Mouse (Mus musculus) limb, embryonic 11.5 days (tissue): ENCODE results near the gene Hydin. TPM values are rescaled to one million over a fixed set of nuclear protein-coding genes. Genes with fewer than 3 reads are reported as not detected.

Source experiments
- ATAC-seq: fragments of 200-750 bp; cut with Nextera tagmentation; 2 replicates; pipeline ENCODE4 v1.8.0; 2017; ENCODE audit warnings: low read depth; ENCODE audit not compliant: insufficient number of reproducible peaks, low FRiP score, low TSS enrichment
- DNase-seq: peaks from one replicate; pipeline ENCODE4 v3.0.0-alpha.2; 2015; ENCODE audit warnings: low spot score
- H3K27ac ChIP-seq: fragments of 300-500 bp; sonication (generic); replicated peaks from 2 replicates; pipeline ENCODE4 v1.5.1; 2014; ENCODE audit warnings: low read depth, mild to moderate bottlenecking, low read length
- H3K27me3 ChIP-seq: fragments of 300-500 bp; sonication (generic); 2 replicates; pipeline ENCODE4 v1.6.1; 2014; ENCODE audit warnings: mild to moderate bottlenecking, low read length, mixed read lengths; ENCODE audit not compliant: control insufficient read depth, insufficient read depth
- H3K36me3 ChIP-seq: fragments of 300-500 bp; sonication (generic); 2 replicates; pipeline ENCODE4 v1.6.1; 2014; ENCODE audit warnings: mild to moderate bottlenecking, low read length, moderate library complexity, mixed read lengths; ENCODE audit not compliant: control insufficient read depth, insufficient read depth
- H3K4me1 ChIP-seq: fragments of 300-500 bp; sonication (generic); 2 replicates; pipeline ENCODE4 v1.6.1; 2014; ENCODE audit warnings: low read length, mixed read lengths; ENCODE audit not compliant: control insufficient read depth, insufficient read depth
- H3K4me2 ChIP-seq: fragments of 300-500 bp; sonication (generic); 2 replicates; pipeline ENCODE4 v1.6.1; 2014; ENCODE audit warnings: low read depth, mild to moderate bottlenecking, moderate library complexity; ENCODE audit not compliant: severe bottlenecking
- H3K4me3 ChIP-seq: fragments of 300-500 bp; sonication (generic); 2 replicates; pipeline ENCODE4 v1.5.1; 2014; ENCODE audit warnings: low read depth, low read length
- H3K9ac ChIP-seq: fragments of 300-500 bp; sonication (generic); 2 replicates; pipeline ENCODE4 v1.6.1; 2014; ENCODE audit warnings: mild to moderate bottlenecking, low read length
- H3K9me3 ChIP-seq: fragments of 300-500 bp; sonication (generic); 2 replicates; pipeline ENCODE4 v1.6.1; 2016; ENCODE audit warnings: low read length; ENCODE audit not compliant: control insufficient read depth
- WGBS: fragments of 180-500 bp; shearing (Covaris S2); extraction: QIAGEN DNeasy Blood & Tissue Kit; methylation state at CpG from one replicate; pipeline ENCODE4 v1.1.7; 2014; 5-methylcytosine and 5-hydroxymethylcytosine counted together
- polyA plus RNA-seq: library from polyadenylated mRNA; unstranded; fragments of >200 nt; fragmentation: Nextera tagmentation; extraction: Ambion mirVana; gene quantifications from 2 replicates; pipeline ENCODE4 v1.2.1, GENCODE M21; 2014

Gene Hydin
- polyA plus RNA-seq, 1 experiment from 2014 or later: not detected

DNA sequence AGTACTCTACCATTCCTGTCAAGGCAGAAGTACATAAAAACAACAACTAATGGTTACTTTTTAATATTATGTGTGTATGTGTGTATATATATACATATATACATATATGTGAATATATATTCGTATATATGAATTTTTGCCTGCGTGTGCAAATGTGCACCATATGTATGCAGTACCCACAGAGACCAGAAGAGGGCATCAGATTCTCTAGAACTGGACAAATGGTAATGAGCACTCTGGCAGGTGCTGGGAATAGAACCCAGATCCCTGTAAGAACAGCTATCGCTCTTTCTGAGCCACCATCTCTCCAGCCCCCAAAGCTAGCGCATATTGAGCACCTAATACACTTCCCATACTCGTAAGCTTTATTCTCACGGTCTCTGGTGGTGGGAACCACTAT lies 220.9 kb downstream of the Hydin start:
- WGBS: 95% methylated on average over 6 of the region's 6 CpGs
- Histone ChIP-seq H3K36me3 (no peaks in the 10 kb centered on the region), H3K9ac (no peak overlapping the region), H3K27ac (no peak overlapping the region), H3K9me3 (no peaks in the 10 kb centered on the region), H3K27me3 (no peaks in the 10 kb centered on the region), H3K4me1 (no peaks in the 10 kb centered on the region), H3K4me3 (no peak overlapping the region), H3K4me2 (no peak overlapping the region)
- DNase-seq (no peak), ATAC-seq (no peak)

DNA sequence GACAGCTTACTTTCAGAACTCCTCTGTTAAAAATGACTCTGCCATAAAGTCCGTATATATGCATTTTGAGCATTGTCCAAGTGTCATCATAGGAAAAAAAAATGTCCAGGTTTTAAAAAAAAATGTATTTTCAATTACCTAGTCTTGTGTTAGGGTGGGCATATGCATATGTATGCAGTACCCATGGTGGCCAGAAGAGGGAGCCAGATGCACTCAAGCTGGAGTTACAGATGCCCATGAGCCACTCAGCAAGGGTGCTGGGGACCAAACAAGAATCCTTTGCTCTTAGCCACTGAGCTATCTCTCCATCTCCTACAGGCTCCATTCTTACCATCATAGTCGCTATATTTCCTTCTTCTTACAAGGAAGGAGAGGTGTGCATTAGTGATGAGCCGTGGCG lies 222.6 kb downstream of the Hydin start:
- Histone ChIP-seq H3K4me2 (no peak overlapping the region), H3K27me3 (no peaks in the 10 kb centered on the region), H3K27ac (no peak overlapping the region), H3K36me3 (no peaks in the 10 kb centered on the region), H3K4me3 (no peak overlapping the region), H3K9me3 (no peaks in the 10 kb centered on the region), H3K9ac (no peak overlapping the region), H3K4me1 (no peaks in the 10 kb centered on the region)
- ATAC-seq: no peak
- WGBS: 73% methylated on average over 4 of the region's 4 CpGs
- DNase-seq: peak; percentile 47

DNA sequence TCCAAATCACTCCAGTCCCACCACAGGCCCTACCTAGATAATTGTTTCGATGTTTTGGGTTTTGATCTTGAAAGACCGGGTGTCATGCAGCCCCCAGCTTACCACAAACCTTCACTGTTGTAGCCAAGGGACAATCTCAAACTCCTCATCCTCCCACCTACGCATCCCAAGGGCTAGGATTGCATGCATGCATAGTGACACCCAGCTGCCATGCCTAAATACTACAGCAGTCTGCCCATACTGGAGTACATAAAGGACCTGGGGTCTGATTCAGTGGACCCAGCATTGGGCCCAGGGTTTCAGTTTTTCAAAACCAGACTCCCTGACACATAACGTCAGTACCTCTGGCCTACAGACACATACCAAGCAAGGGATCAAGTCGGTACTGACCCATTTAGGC lies 224.3 kb downstream of the Hydin start:
- no peak overlapping the region for H3K4me2 ChIP-seq
- no peaks in the 10 kb centered on the region for H3K4me1 ChIP-seq
- no peak overlapping the region for H3K9ac ChIP-seq
- no peak overlapping the region for H3K4me3 ChIP-seq
- ATAC-seq (no peak), DNase-seq (no peak)
- no peak overlapping the region for H3K27ac ChIP-seq
- WGBS: 90% methylated on average over 5 of the region's 5 CpGs
- H3K36me3 ChIP-seq: no peaks in the 10 kb centered on the region
- no peaks in the 10 kb centered on the region for H3K9me3 ChIP-seq
- no peaks in the 10 kb centered on the region for H3K27me3 ChIP-seq

DNA sequence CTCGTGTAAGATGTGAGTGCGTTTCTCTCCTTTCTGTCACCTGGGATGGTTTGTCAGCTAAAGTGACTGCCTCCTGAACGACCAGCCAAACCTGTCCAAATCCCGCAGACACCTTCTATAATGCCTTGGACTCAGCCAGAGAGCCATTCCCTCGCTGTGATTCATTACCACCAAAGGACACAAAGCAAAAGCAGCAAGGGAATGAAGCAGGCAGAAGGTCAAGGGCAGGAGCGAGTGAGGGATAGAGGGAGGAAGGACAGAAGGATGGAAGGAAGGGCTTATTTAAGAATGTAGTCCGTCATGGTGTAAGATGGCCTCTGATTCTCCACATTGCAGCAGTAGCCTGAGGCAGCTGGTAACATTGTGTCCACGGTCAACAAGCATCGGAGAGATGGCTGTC lies 229.5 kb downstream of the Hydin start:
- H3K9me3 ChIP-seq: no peaks in the 10 kb centered on the region
- 78% methylated on average over 9 of the region's 9 CpGs for WGBS
- no peak overlapping the region for H3K4me3 ChIP-seq
- DNase-seq (no peak), ATAC-seq (no peak)
- no peak overlapping the region for H3K4me2 ChIP-seq
- no peaks in the 10 kb centered on the region for H3K4me1 ChIP-seq
- no peak overlapping the region for H3K9ac ChIP-seq
- no peak overlapping the region for H3K27ac ChIP-seq
- no peaks in the 10 kb centered on the region for H3K27me3 ChIP-seq
- no peaks in the 10 kb centered on the region for H3K36me3 ChIP-seq

DNA sequence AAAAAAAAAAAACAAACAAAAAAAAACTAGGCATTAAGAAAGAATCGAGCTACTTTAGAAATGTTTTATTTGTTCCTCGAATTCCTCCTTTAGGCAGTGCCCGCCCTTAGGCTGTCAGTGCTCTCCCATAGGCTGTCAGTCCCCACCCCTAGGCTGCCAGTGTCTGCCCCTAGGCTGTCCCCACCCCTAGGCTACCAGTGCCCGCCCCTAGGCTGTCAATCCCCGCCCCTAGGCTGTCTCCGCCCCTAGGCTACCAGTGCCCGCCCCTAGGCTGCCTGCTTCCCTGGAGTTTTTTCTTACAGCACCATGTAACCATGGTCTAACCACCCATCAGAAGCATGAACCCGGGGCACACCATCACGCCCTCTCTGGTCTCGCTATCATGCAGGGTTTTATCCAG lies 233.5 kb downstream of the Hydin start:
- WGBS: 19% methylated on average over 10 of the region's 10 CpGs
- no peak overlapping the region for H3K4me3 ChIP-seq

DNA sequence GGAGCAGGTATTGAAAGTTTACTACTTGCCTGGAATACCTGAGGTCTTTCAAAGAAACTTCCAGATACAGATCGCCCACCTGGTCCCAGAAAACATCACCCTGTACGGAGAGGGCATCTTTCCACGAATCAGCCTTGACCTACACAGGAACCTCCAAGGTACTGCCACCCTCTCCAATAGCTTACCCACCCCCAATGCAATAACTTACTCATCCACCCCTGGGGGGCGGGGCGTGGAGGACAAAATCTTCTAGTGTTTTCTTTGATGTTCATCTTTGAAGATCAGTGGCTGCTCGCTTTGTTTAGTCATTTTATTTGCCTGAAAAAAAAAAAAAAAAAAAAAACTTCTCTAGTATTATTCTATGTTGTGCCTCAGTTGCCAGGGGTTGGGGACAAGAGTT lies 233.9 kb downstream of the Hydin start:
- DNase-seq (no peak), ATAC-seq (no peak)
- H3K4me1 ChIP-seq: no peaks in the 10 kb centered on the region
- H3K36me3 ChIP-seq: no peaks in the 10 kb centered on the region
- WGBS: 75% methylated on average over 6 of the region's 6 CpGs
- H3K9me3 ChIP-seq: no peaks in the 10 kb centered on the region
- H3K27me3 ChIP-seq: no peaks in the 10 kb centered on the region
- no peak overlapping the region for H3K4me3 ChIP-seq
- H3K27ac ChIP-seq: no peak overlapping the region
- H3K9ac ChIP-seq: no peak overlapping the region
- H3K4me2 ChIP-seq: no peak overlapping the region

More for the DNA sequence above, 233.5 kb downstream of the Hydin start:
- Histone ChIP-seq H3K27me3 (no peaks in the 10 kb centered on the region), H3K4me1 (no peaks in the 10 kb centered on the region), H3K36me3 (no peaks in the 10 kb centered on the region), H3K4me2 (no peak overlapping the region), H3K27ac (no peak overlapping the region), H3K9ac (no peak overlapping the region), H3K9me3 (no peaks in the 10 kb centered on the region)
- no peak; the same call in 1 of the 2 replicates for ATAC-seq
- peak; percentile 49 for DNase-seq

DNA sequence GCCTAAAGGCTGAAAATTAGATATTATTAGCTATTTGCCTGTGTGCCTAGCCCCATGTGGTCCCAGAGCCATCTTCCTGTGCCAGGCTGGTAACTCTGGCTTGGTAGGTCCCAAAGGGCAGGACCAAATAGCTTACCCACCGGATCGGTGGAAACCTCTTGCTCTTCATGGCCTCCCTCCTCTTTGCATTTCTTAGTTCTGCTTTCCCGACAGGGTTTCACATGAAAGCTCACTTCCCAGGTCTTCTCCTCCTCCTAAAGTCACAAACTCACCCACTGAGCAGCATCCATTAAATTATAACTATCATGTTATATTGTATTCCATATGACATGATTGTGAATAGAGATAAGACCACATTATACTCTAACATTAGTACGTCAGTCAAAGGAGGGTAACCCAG lies 234.6 kb downstream of the Hydin start:
- Histone ChIP-seq H3K4me2 (no peak overlapping the region), H3K27ac (no peak overlapping the region), H3K27me3 (no peaks in the 10 kb centered on the region), H3K9me3 (no peaks in the 10 kb centered on the region), H3K4me3 (no peak overlapping the region), H3K36me3 (no peaks in the 10 kb centered on the region), H3K9ac (no peak overlapping the region), H3K4me1 (no peaks in the 10 kb centered on the region)
- ATAC-seq (no peak), DNase-seq (no peak)
- 94% methylated on average over 4 of the region's 4 CpGs for WGBS

DNA sequence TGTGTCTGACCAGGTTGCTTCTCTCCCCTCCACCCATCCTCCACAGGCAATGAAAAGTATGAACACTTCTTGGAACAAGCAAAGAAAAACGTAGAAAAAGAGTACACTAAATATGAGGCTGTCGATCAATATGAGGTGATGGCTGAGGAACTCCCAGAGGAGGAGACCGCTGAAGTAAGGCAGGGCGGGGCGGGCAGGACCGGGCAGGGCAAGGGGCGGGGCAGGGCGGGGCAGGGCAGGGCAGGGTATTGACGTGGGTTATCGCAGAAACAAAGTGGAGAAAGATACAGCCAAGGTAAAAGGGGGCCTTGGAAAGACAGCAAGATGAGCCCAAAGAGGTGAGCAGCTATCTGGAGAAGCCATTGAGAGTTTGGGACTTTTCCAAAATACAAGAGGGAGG lies 236.1 kb downstream of the Hydin start:
- ATAC-seq (no peak), DNase-seq (no peak)
- Histone ChIP-seq H3K4me2 (peak overlapping the region; percentile 16; the same call in 1 of the 2 replicates), H3K36me3 (no peaks in the 10 kb centered on the region), H3K9me3 (no peaks in the 10 kb centered on the region), H3K4me3 (no peak overlapping the region), H3K9ac (no peak overlapping the region), H3K27me3 (no peaks in the 10 kb centered on the region), H3K4me1 (no peaks in the 10 kb centered on the region), H3K27ac (no peak overlapping the region)
- whole genome bisulfite sequencing: 18% methylated on average over 10 of the region's 10 CpGs

DNA sequence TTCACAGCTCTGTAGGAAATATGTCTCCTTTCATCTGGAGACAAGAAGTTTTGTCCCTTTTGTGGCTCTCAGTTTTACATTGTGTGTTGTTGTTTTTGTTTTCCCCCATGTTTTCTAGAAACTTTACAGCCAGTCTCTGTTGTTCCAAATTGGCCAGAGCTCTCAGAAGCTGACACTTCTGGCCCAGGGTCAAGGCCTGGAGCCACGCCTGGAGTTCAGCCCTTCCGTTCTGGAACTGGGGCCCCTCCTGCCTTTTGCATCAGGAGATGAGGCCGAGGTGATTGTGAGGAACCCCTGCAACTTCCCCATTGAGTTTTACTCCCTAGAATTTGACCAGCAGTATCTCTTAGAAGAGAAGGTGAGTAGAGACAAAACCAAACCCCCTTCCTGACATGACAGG lies 242.0 kb downstream of the Hydin start:
- no peak overlapping the region for H3K4me3 ChIP-seq
- no peak for ATAC-seq

More for the DNA sequence above, 242.0 kb downstream of the Hydin start:
- DNase-seq: no peak
- Histone ChIP-seq H3K4me1 (no peaks in the 10 kb centered on the region), H3K9me3 (no peaks in the 10 kb centered on the region), H3K27ac (no peak overlapping the region), H3K9ac (no peak overlapping the region), H3K36me3 (no peaks in the 10 kb centered on the region), H3K27me3 (no peaks in the 10 kb centered on the region), H3K4me2 (no peak overlapping the region)
- WGBS: 79% methylated on average over 3 of the region's 3 CpGs
